Mouse (Mus musculus): ENCODE measurements around the gene Scd2. TPM values are rescaled to one million over a fixed set of nuclear protein-coding genes. Genes with fewer than 3 reads are reported as not detected.

The Scd2 gene
- polyA plus RNA-seq, 1 experiment: 20.5 TPM

DNA sequence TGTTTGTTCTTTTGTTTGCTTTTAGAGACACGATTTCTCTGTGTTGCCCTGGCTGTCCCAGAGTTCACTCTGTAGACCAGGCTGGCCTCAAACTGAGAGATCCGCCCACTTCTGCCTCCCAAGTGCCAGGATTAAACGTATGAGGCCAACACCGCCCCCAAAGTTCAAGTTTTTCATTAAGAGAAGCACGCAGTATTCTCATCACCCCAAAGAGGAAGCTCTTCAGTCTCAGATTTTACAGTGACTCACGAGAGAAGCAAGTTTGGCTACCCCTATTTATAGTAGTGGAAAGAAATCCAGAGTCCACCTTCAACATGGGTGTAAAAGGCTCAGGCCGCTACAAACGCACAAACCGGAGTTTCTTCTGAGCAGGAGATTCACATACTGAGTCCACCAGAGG lies 29.2 kb upstream of the Scd2 start:
- 59% methylated on average over 9 of the region's 9 CpGs for WGBS
- Histone ChIP-seq H3K27me3 (ENCODE audit: control insufficient read depth, insufficient read depth, low read length) (no peaks in the 10 kb centered on the region), H3K27ac (ENCODE audit: insufficient read depth, low read depth, low read length) (no peak overlapping the region), H3K36me3 (ENCODE audit: control insufficient read depth, insufficient read depth, low read length) (no peaks in the 10 kb centered on the region), H3K4me1 (ENCODE audit: control insufficient read depth, insufficient read depth, insufficient read length, low read length) (peaks cover 3% of the 10 kb centered on the region; the same call in 1 of the 2 replicates), H3K4me3 (ENCODE audit: low read depth, low read length) (no peak overlapping the region)
- TF ChIP-seq POLR2A (IDR thresholded peaks at IDR 0.05; ENCODE audit: low read depth, low read length) (no peak), CTCF (IDR thresholded peaks at IDR 0.05; ENCODE audit: extremely low read depth, insufficient read length, insufficient replicate concordance, low read depth, low read length) (no peak)

DNA sequence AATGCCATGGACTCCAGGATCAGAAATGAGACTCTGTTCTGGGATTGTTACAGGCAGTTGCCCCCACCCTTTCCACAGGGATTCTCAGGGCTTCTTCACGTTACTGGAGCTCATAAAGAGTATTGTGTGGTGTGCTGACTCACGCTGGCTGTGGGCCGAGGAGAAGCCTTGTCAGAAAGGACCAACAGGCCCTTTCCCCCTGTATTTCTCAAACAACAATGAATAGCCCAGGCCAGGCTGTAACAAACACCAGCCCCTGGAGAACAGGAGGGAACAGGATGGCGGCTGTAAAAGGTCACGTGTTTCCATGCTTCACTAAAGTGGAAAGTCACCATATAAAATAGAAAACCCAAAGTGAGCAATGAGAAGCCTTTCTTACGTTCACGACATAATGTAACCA lies 28.2 kb upstream of the Scd2 start:
- no peak overlapping the region for H3K4me3 ChIP-seq (ENCODE audit: low read depth, low read length)
- peaks cover 3% of the 10 kb centered on the region; the same call in 1 of the 2 replicates for H3K4me1 ChIP-seq (ENCODE audit: control insufficient read depth, insufficient read depth, insufficient read length, low read length)
- TF ChIP-seq POLR2A (IDR thresholded peaks at IDR 0.05; ENCODE audit: low read depth, low read length): no peak
- no peak for TF ChIP-seq CTCF (IDR thresholded peaks at IDR 0.05; ENCODE audit: extremely low read depth, insufficient read length, insufficient replicate concordance, low read depth, low read length)
- no peak overlapping the region for H3K27ac ChIP-seq (ENCODE audit: insufficient read depth, low read depth, low read length)
- WGBS: 83% methylated on average over 7 of the region's 7 CpGs
- no peaks in the 10 kb centered on the region for H3K36me3 ChIP-seq (ENCODE audit: control insufficient read depth, insufficient read depth, low read length)
- H3K27me3 ChIP-seq (ENCODE audit: control insufficient read depth, insufficient read depth, low read length): no peaks in the 10 kb centered on the region

DNA sequence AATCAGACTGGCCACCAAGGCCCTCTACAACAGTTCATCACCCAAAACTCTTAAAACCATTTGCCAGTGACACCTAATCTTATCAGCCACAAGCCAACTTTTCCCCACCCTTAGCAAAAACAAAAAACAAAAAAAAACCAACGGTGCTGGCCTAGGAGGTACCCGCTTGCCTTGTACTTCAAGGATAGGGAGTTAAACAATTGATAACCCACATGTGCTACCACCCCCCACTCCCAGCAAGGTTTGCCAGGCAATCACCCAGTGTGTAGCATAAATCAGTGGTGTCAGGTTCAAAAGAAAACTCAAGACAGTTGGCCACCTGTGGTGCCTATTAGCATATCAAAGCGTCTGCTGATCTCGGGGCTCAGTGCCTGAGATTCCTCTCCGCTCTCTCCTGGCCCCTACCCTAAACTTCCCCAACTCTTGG lies 27.6 kb upstream of the Scd2 start:
- Histone ChIP-seq H3K27ac (ENCODE audit: insufficient read depth, low read depth, low read length) (no peak overlapping the region), H3K4me1 (ENCODE audit: control insufficient read depth, insufficient read depth, insufficient read length, low read length) (peaks cover 3% of the 10 kb centered on the region; the same call in 1 of the 2 replicates), H3K36me3 (ENCODE audit: control insufficient read depth, insufficient read depth, low read length) (no peaks in the 10 kb centered on the region), H3K27me3 (ENCODE audit: control insufficient read depth, insufficient read depth, low read length) (no peaks in the 10 kb centered on the region), H3K4me3 (ENCODE audit: low read depth, low read length) (no peak overlapping the region)
- TF ChIP-seq POLR2A (IDR thresholded peaks at IDR 0.05; ENCODE audit: low read depth, low read length): no peak
- no peak for TF ChIP-seq CTCF (IDR thresholded peaks at IDR 0.05; ENCODE audit: extremely low read depth, insufficient read length, insufficient replicate concordance, low read depth, low read length)
- WGBS: 67% methylated on average over 5 of the region's 5 CpGs

DNA sequence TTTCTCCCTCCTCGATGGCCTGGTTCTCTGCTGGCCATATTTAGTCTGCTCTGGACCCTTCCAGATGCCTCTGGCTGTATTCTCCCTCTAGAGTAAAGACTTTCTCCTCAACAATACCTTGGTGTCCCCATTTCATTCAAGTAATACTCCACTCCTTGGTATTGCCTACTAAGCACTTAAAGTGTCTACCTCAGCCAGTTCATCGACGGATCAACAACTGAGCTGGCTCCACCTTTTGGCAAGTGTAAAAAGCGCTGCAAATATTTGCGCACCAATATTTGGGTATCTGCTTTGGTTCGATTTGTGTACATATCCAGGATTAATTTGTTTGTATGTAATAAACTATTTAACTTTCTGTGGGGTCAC lies 27.0 kb upstream of the Scd2 start:
- Histone ChIP-seq H3K4me3 (ENCODE audit: low read depth, low read length) (peak overlapping the region; percentile 62), H3K27ac (ENCODE audit: insufficient read depth, low read depth, low read length) (peak overlapping the region; percentile 4; the same call in 1 of the 2 replicates), H3K4me1 (ENCODE audit: control insufficient read depth, insufficient read depth, insufficient read length, low read length) (peaks cover 3% of the 10 kb centered on the region; the same call in 1 of the 2 replicates), H3K36me3 (ENCODE audit: control insufficient read depth, insufficient read depth, low read length) (no peaks in the 10 kb centered on the region), H3K27me3 (ENCODE audit: control insufficient read depth, insufficient read depth, low read length) (no peaks in the 10 kb centered on the region)
- 12% methylated on average over 6 of the region's 6 CpGs for WGBS
- TF ChIP-seq POLR2A (IDR thresholded peaks at IDR 0.05; ENCODE audit: low read depth, low read length): no peak
- no peak for TF ChIP-seq CTCF (IDR thresholded peaks at IDR 0.05; ENCODE audit: extremely low read depth, insufficient read length, insufficient replicate concordance, low read depth, low read length)

DNA sequence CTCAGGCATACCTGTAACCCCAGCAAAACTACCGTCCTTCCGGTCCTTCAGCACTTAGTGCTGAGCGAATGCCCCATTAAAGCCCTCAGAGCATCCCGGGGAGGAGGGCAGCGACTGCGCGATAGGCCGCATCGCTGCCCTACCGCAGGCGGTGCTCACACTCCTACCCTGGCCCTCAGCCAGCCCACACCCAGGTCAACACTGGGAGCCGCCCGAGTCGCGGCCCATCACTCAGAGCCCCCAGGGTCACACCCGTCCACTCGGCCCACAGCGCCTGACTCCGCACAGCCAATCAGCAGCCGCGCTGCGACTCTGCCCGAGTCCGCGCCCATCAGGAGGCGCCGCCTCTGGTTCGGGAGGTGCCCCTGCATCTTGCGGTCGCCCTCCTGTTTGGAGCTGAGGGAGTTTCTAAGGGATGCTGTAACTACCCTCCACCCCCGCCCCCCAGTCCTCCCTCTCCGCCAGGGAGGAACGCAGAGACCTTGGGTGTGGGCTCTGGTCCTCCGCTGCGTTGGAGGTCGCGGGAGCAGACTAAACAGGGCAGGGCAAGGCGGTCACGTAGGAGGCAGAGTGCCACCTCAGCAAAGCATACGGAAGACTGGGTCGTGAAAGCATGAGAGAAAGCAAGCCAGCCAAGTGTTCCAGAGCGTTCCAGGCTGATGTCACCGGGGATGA lies 26.5 kb upstream of the Scd2 start:
- WGBS: under 1% methylated on average over 43 of the region's 43 CpGs
- TF ChIP-seq POLR2A (IDR thresholded peaks at IDR 0.05; ENCODE audit: low read depth, low read length) (no peak), CTCF (IDR thresholded peaks at IDR 0.05; ENCODE audit: extremely low read depth, insufficient read length, insufficient replicate concordance, low read depth, low read length) (no peak)

DNA sequence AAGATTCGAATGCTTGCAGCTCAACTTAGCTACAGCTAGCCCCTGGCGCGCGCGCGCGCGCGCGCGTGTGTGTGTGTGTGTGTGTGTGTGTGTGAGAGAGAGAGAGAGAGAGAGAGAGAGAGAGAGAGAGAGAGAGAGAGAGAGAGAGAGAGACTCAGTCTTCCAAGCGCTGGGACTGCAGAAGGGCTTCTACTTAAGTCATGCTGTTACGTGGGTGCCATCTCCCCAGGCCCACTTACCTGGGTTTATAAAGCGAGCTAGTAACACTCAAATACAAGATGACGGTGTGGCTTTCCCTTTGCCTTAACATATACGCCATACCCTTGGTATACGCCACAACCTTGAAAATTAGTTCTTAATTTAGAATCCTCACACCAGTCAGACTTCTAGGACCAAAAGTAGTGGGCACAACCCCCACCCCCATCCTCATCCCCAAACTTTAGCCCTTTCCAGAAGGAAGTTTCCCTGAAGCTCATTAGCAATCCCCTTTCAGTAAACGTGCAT lies 25.9 kb upstream of the Scd2 start:
- H3K4me3 ChIP-seq (ENCODE audit: low read depth, low read length): peak overlapping the region; percentile 62
- H3K4me1 ChIP-seq (ENCODE audit: control insufficient read depth, insufficient read depth, insufficient read length, low read length): peaks cover 3% of the 10 kb centered on the region; the same call in 1 of the 2 replicates
- H3K27ac ChIP-seq (ENCODE audit: insufficient read depth, low read depth, low read length): peak overlapping the region; percentile 37
- no peak for TF ChIP-seq POLR2A (IDR thresholded peaks at IDR 0.05; ENCODE audit: low read depth, low read length)
- no peak for TF ChIP-seq CTCF (IDR thresholded peaks at IDR 0.05; ENCODE audit: extremely low read depth, insufficient read length, insufficient replicate concordance, low read depth, low read length)
- H3K27me3 ChIP-seq (ENCODE audit: control insufficient read depth, insufficient read depth, low read length): no peaks in the 10 kb centered on the region
- 15% methylated on average over 18 of the region's 18 CpGs for WGBS
- no peaks in the 10 kb centered on the region for H3K36me3 ChIP-seq (ENCODE audit: control insufficient read depth, insufficient read depth, low read length)

More for the DNA sequence above, 26.5 kb upstream of the Scd2 start:
- H3K36me3 ChIP-seq (ENCODE audit: control insufficient read depth, insufficient read depth, low read length): no peaks in the 10 kb centered on the region
- H3K27ac ChIP-seq (ENCODE audit: insufficient read depth, low read depth, low read length): peak overlapping the region; percentile 37
- H3K4me3 ChIP-seq (ENCODE audit: low read depth, low read length): peak overlapping the region; percentile 62
- H3K27me3 ChIP-seq (ENCODE audit: control insufficient read depth, insufficient read depth, low read length): no peaks in the 10 kb centered on the region
- peaks cover 3% of the 10 kb centered on the region; the same call in 1 of the 2 replicates for H3K4me1 ChIP-seq (ENCODE audit: control insufficient read depth, insufficient read depth, insufficient read length, low read length)

DNA sequence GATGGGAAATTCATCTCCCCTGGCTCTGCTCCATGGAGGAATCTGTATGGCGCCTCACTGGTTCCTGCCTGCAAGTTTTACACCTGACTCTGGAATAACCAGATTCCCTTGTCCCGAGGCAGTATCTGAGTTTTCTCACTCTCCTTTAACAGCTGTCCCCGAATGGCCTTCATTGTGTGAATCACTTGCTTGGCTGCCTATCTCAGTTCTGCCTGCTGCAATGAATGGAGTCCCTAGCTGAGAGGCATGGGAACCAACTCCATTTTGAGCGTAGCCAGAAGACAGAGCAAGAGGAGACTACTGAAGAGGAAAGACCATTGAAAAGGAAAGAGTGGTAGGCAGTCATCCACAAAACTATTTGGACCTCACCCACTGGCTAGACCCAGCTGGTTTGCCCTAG lies 19.8 kb upstream of the Scd2 start:
- TF ChIP-seq POLR2A (IDR thresholded peaks at IDR 0.05; ENCODE audit: low read depth, low read length): no peak
- no peak for TF ChIP-seq CTCF (IDR thresholded peaks at IDR 0.05; ENCODE audit: extremely low read depth, insufficient read length, insufficient replicate concordance, low read depth, low read length)
- H3K27me3 ChIP-seq (ENCODE audit: control insufficient read depth, insufficient read depth, low read length): no peaks in the 10 kb centered on the region

More for the DNA sequence above, 19.8 kb upstream of the Scd2 start:
- Histone ChIP-seq H3K4me3 (ENCODE audit: low read depth, low read length) (no peak overlapping the region), H3K27ac (ENCODE audit: insufficient read depth, low read depth, low read length) (no peak overlapping the region), H3K4me1 (ENCODE audit: control insufficient read depth, insufficient read depth, insufficient read length, low read length) (no peaks in the 10 kb centered on the region), H3K36me3 (ENCODE audit: control insufficient read depth, insufficient read depth, low read length) (no peaks in the 10 kb centered on the region)
- 70% methylated on average over 4 of the region's 4 CpGs for WGBS

Data from small intestine, adult 2 months (tissue).